Mouse (Mus musculus) left cerebral cortex, postnatal 14 days (tissue): ENCODE results near the gene Gm4881. TPM values are rescaled to one million over a fixed set of nuclear protein-coding genes. Genes with fewer than 3 reads are reported as not detected.
"Not testable (repeated sequence)": the region's sequence is repeated elsewhere in the genome, so short reads cannot be mapped to it uniquely, and the experiment has no call there.

ENCODE experiments used
- DNase-seq, 2 experiments: peaks; one replicate each; pipeline ENCODE4 v3.0.0; 2021 to 2022; ENCODE audit warnings: low spot score in 2 of 2, mixed read lengths in 1 of 2
- intact Hi-C: fragments of 180-260 bp; cut with DNase I; formaldehyde crosslinking; loops from one replicate; pipeline ENCODE4 v1.15.1; 2025
- total RNA-seq, 2 experiments: library from RNA; stranded (reverse); gene quantifications; 2 replicates each; pipeline ENCODE4 v1.2.3; 2021

The Gm4881 gene
- total RNA-seq, 2 experiments from 2014 or later: not detected

DNA sequence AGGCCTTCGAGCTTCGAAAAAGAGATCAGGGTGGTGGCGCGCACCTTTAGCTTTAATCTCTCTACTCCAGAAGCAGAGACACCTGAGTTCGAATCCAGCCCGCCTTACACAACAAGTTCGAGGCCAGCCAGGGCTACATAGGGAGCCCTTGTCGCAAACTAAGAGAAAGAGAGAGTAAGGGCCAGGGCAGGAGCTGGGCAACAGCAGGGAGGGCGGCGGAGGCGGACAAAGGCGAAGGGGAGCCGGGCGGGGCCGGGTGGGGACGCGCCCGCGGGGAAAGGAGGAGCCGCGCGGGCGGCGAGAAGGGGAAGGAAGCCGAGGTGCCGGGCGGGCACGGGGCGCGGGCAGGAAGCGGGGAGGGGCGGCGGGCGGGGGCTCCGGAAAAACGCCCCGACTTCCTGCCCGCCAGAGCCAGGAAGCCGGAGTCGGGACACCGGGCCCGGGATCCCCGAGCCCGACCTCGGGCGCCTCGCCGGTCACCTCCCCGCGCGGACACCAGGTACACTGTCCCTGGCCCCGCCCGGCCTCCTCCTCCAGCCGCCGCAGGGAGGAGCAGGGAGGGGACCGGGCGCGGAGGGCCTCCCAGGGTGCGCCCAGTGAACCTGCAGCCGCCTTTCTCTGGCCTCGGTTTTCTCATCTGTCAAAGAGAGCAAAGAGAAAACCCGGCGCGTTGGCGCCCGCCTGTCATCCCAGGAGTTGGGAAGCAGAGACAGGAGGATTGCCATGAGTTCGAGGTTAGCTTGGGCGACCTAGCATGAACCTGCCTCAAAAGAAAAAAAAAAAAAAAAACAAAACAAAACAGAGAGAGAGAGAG is 41.5 kb downstream of the Gm4881 start, which contains the start of gene Arhgef1:
Arhgef1 (plus strand) TSS at position 283 of the 814 bp plus-strand sequence.
- DNase-seq: no peak
- intact Hi-C loops: no loop called here

GRCm38 (mm10) chr7:24902264-24902629 is 42.0 kb downstream of the Gm4881 start:
- DNase-seq: no peak
- intact Hi-C loops: no loop called here

DNA sequence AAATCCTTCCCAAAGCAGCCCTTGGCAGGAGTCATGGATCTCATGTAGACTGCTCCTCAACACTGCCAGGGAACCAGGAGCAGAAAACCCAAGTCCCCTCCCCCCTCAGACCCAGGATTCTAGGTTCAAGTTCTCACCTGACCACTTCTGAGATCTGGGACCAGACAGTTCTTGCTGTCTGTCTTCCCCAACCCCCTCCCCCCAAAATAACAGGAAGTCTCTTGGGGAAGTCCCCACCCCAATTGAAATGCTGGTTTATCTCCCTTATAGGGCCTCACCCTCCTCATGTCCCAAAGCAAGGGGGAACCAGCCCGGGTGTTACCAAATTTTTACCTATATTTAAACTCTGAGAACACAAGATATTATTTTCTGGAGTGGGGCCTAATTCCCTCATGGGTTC is 42.5 kb downstream of the Gm4881 start:
- intact Hi-C loops: no loop called here
- DNase-seq: no peak

DNA sequence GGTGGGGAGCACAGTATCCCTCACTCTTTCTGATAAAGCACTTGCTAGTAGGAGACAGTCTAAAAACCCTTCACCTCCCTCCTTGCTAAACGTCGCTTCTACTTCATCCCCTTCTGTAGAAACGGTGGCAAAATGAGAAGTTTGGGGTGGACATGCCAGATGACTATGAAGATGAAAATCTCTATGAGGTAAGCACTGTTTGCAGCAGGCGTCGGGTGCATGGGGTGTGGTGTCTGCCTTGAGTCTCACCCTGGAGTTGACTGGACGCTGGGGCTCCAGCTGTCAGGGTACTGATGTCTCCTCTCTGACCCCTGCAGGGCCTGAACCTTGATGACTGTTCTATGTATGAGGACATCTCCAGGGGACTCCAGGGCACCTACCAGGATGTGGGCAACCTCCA is 43.2 kb downstream of the Gm4881 start:
- intact Hi-C loops: no loop called here
- DNase-seq: no peak

DNA sequence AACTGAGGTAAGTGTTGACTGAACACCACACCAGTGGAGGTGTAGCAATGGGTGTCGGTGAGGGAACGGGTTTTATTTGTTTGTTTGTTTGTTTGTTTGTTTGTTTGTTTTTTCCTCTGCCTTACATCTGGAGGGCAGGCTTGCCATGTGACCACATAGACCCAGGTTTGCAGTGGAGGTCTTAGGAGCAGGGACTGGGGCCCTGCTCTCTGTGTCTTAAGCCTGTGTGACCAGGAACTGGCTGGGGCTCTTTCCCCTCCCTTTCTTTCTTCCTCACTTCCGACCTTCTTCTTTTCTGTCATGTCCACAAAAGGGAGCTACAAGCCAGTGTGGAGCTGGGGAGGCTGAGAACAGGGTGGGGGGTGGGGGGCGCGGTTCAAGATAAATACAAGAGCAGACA is 46.3 kb downstream of the Gm4881 start:
- intact Hi-C loops: no loop called here
- no peak for DNase-seq

GRCm38 (mm10) chr7:24897224-24897623 is 47.1 kb downstream of the Gm4881 start, which contains the start of gene Cd79a:
TSS of gene Cd79a (plus strand) at chr7:24897381.
- DNase-seq: no peak
- intact Hi-C loops: no loop called here

DNA sequence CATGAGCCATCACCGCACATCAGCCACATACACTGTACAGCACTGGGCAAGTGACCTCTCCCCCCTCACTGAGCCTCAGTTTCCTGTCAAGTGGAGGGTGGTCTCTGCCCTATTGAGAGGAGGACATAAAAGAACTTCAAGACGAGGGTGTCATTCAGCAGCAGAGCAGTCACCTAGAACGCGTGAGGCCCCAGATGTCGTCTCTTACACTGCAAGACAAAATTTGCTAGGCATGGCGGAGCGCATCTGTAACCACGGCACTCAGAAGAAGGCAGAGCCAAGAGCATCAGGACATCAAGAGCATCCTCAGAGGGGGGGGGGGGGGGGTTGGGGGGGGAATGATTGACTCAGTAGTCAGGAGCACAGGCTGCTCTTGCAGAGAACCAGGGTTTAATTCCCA is 48.0 kb downstream of the Gm4881 start:
- intact Hi-C loops: no loop called here
- DNase-seq: no peak

- intact Hi-C loops, DNase-seq: not testable (repeated sequence)
These were observed 48.5 kb downstream of the Gm4881 start for GRCm38 (mm10) chr7:24895749-24896148.

DNA sequence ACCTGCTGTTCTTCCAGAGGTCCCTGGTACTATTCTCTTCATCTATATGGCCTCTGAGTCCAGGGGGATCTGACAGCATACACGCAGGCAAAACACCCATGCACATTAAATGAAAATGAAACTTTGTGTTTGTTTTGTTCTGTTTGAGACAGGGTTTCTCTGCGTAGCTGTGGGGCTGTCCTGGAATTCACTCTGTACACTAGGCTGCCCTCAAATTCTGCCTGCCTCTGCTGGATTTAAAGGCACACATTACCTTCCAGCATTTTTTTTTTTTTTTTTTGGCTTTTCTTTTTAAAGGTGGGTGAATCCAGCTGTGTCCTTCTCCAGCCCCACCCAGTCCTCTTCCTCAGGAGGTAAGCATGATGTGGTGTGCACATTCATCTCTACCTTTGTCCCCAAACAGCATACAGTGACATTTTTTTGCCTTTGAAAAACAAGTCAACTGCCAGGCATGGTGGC is 52.1 kb downstream of the Gm4881 start:
- intact Hi-C loops: no loop called here

GRCm38 (mm10) chr7:24891241-24892124 is 52.8 kb downstream of the Gm4881 start:
- no peak for DNase-seq
- intact Hi-C loops: loop anchor here (2.0 kb wide), 1 partner anchor 75 kb away; no protein-coding TSS in a partner anchor

More for the DNA sequence above, 52.1 kb downstream of the Gm4881 start:
- no peak for DNase-seq

DNA sequence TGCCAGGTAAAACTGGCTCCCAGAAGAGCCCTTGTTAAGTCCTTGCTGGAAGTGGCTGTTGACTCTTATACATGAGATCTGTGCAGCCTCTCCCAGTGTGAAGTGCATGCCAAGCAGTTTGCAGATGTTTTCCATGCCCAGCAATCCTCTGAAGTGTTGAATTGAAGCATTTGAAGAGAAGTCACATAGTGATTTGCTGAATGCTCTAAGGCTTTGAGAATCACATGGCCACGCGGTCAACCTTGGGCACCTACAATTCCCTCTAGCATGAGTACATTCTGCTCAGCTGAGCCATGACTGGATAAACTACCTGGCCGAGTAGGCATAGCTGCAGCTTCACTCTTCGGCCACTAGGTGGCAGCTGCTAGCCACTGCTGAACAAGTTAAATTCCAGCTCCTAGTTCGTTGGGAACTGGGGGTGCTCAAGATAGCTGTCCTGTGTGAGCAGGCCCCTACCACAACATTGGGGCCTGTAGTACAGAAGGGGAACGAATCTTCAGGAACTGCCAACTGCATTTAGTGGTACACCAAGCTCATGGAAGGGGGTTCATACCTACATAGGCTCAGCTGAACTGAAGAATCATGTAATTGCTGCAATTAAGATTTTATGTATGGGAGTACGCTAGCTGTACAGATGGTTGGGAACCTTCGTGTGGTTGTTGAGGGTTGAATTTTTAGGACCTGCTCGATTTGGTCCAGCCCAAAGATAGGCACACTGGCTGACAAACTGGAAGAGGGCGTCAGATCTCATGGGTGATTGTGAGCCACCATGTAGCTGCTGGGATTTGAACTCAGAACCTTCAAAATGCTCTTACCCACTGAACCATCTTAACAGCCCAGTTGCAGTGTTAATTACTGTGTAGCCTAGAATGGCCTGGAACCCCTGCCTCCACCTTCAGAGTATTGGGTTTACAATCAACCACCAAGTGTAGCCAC is 53.7 kb downstream of the Gm4881 start:
- DNase-seq: peak; percentile 79 to 85
- intact Hi-C loops: loop anchor here (2.0 kb wide), 1 partner anchor 76 kb away; no protein-coding TSS in a partner anchor

GRCm38 (mm10) chr7:24889431-24890220 is 54.7 kb downstream of the Gm4881 start:
- DNase-seq: no peak
- intact Hi-C loops: loop anchor here (2.0 kb wide), 1 partner anchor 77 kb away; no protein-coding TSS in a partner anchor

- DNase-seq: no peak
- intact Hi-C loops: no loop called here
These were observed 57.2 kb downstream of the Gm4881 start for GRCm38 (mm10) chr7:24887096-24887495.

DNA sequence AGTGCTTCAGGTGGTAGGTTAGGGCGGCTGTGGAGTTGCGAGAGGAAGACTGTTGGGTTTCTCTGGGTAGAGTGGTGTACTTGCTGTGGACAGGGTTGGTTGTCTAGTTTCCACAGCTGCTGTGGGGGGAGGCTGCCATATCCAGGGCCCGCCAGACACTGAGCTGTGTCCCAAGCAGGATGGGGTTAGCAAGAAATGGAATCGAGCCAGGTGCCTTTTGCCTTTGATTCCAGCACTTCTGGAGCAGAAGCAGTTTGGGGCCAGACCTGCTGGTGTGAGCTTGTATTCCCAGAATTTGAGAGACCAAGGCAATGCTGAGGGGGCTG is 58.0 kb downstream of the Gm4881 start:
- DNase-seq: no peak
- intact Hi-C loops: no loop called here

DNA sequence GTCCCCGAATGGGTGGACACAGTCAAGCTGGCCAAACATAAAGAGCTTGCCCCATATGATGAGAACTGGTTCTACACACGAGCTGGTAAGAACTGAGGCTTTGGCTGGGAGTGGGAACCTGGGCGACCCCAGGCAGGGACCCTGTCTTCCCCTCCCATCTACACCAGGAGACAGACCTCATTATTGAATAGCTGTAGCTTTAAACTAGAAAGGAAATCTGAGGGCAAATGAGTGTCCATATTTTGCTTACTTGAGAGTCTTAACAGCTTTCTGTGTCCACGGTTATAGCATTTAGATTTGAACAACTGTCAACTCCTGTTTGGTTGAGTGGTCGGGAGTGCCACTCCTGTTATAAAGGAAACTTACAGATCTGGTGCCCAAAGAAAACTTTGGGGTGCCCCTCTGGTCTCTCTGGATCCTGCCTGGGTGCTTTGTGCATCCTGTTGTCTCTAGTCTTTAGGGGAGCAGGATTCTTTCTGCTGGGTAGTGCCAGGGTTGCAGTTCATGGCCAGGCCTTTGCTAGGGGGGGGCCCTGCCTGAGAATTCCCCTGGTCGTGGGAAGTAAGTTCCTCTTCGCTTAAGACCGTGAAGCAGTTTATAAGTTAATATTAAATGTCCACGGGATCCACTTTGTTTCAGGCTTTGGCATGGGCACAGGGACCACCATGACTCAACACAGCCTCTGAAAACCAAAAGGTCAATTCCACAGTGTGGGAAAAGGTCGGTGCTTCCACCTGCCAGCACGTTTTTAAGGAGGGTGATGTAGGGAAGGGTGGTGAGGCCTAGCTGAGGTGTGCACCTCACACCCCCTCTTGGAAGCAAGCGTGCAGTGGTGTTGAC is 58.6 kb downstream of the Gm4881 start:
- DNase-seq: no peak
- intact Hi-C loops: no loop called here

DNA sequence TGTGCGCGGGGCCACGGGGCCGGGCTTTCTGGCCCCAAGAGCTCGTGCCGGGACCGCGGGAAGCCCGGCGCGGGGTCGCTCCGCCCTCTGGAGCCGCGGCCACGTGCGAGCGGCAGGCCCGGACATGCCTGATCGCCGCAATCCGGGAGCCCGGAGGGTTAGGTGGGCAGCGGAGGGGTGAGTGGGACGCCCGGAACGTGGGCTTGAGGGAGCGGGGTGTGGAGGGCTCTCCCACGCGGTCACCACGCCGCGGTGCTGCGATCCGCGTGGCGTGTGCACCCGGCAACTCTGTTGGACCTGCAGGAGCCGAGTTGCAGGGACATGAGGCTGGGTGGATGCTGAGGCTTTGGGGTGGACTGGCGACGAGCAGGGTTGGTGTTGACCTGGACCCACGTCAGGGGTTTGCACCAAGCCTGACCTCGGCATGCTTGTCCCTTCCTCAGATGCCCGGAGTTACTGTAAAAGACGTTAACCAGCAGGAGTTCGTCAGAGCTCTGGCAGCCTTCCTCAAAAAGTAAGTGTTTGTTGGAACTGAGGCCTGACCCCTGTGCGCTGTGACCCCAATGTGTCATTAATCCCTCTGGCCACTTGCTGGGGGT is 59.5 kb downstream of the Gm4881 start:
- DNase-seq: no peak
- intact Hi-C loops: no loop called here
